Mouse (Mus musculus): Measurements from ENCODE around the gene Rpl39.

- TF ChIP-seq POLR2A (IDR thresholded peaks at IDR 0.05; ENCODE audit: low read depth, low read length) (peak; percentile 44), CTCF (conservative IDR thresholded peaks at IDR 0.05; ENCODE audit: insufficient read depth, insufficient read length, low read depth, low read length) (no peak)
Measured at GRCm38 (mm10) chrX:37110193-37110880, 25.1 kb upstream of the Rpl39 start, which contains the start of gene Upf3b.

All from kidney, adult 2 months (tissue).